Mouse (Mus musculus): ENCODE measurements at regions not wholly inside any gene's neighbourhood (a gene's known extent, or its start where the extent isn't known, plus 50 kb on each side); places are given as distances from the start of the nearest gene placed in this dataset.

- no peak for DNase-seq (ENCODE audit: low read depth, low spot score)
Measured at GRCm38 (mm10) chr10:108034068-108034467, 122.1 kb upstream of the Otogl start.

GRCm38 (mm10) chr10:108033317-108033795 lies 121.4 kb upstream of the Otogl start:
- DNase-seq (ENCODE audit: low read depth, low spot score): no peak

GRCm38 (mm10) chr10:108027506-108027905 lies 115.6 kb upstream of the Otogl start:
- DNase-seq (ENCODE audit: low read depth, low spot score): no peak

- no peak for DNase-seq (ENCODE audit: low read depth, low spot score)
Measured at GRCm38 (mm10) chr10:108024227-108024626, 112.3 kb upstream of the Otogl start.

DNA sequence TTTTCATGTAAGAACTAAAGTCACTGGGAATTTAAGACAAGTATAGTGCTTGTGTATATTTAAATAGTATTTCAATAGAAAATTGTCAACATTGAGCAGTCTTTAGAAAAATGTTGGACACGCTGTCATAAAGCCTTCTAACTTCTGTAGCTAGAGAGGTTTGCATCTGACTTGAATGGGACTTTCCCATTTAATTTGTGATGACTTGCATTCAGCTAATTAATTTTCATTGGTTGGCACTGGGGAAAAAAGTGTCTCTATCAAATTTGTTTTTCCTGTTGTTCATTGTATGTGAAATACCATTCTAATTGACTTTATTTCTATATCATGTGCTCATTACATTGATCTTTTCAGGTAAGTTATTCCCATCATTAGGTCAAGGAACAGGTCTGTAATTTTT lies 104.6 kb upstream of the Otogl start:
- DNase-seq (ENCODE audit: low read depth, low spot score): no peak

- DNase-seq (ENCODE audit: low read depth, low spot score): no peak
Measured at GRCm38 (mm10) chr10:107994836-107995585, 83.1 kb upstream of the Otogl start.

- DNase-seq (ENCODE audit: low read depth, low spot score): peak; percentile 6
Measured at GRCm38 (mm10) chr10:107992621-107993020, 80.7 kb upstream of the Otogl start.

DNA sequence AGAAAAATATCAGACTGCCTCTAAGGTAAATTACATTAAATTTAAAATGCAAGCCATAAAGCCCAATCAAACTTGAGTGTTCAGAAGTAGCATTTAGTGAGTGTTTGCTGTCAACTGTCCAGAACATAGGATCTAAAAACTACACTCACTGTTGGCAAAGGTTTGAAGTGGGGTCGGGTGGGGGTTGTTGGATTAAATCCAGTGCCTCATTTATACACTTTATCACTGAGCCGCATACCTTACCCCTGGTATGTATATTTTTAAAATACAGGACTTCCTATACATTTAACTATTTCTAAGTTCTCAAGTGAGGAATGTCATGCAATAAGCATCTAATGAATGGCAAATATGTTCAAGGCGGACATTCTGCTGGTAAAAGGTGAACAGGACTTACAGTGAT lies 78.6 kb upstream of the Otogl start:
- DNase-seq (ENCODE audit: low read depth, low spot score): no peak

- no peak for DNase-seq (ENCODE audit: low read depth, low spot score)
Measured at GRCm38 (mm10) chr10:107989913-107990312, 78.0 kb upstream of the Otogl start.

GRCm38 (mm10) chr10:107982632-107983031 lies 70.7 kb upstream of the Otogl start:
- no peak for DNase-seq (ENCODE audit: low read depth, low spot score)

DNA sequence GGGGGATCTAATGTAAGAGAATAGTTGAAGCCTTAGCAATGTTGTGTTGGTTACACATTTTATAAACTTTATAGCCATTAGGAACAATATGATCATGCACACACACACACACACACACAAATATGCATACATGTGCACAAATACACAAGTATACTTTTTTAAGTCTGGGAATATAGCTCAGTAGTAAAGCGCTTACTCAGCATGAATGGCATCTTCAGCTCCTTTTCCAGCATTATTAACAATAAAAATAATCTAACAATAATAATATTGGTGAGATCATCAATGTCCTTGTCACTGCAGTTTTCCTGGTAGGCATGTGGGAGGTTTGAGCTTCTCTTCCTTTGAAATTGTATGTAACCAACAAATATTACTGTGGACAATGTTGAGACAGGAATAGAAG lies 70.1 kb upstream of the Otogl start:
- DNase-seq (ENCODE audit: low read depth, low spot score): no peak

DNA sequence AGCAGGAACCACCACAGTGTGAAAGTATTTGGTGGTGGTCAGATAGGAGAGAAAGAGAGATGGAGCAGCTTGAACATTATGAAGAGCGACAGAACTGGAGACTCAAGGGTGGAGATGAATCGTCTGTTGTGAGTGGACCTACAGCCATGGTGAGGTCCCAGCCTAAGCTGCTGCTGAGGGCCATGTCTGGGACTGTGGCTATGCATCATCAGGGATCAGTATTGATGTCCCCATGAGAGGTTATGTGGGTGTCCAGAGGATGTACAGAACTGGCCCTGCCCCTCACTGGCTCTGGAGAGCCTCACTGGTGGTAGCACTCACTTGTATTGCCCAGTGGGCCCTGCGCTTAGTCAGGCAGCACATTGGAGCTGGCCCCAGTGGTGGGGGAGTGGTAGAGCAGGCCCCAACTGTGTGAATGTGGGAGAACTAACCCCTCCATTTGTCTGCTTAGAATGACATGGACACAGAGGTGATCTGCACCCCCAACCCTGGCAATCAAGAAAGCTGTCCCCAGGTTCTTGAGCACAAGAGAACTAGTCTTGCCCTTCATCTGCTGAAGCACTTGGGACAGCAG lies 64.5 kb upstream of the Otogl start:
- no peak for DNase-seq (ENCODE audit: low read depth, low spot score)

GRCm38 (mm10) chr10:107971748-107972147 lies 59.8 kb upstream of the Otogl start:
- no peak for DNase-seq (ENCODE audit: low read depth, low spot score)

GRCm38 (mm10) chr10:107966996-107967395 lies 55.1 kb upstream of the Otogl start:
- no peak for DNase-seq (ENCODE audit: low read depth, low spot score)

DNA sequence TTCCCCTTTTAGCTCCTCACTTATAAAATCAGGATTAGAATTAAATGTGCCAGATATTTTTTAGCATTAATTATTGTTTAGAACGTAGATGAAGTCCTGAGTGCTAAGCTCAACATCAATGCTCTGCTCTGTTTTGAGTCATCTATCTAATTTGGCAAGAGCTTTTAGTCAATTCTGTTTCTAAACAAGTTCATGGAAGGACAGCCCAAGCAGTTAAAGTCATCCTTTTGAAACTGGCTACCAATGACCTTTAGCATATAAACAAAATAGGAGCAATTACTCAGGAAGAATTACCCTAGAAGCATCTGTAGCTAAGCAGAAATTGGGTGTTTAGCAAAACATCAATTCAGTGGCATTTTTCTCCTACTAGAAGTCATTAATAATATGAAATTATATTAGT lies 52.1 kb upstream of the Otogl start:
- no peak for DNase-seq (ENCODE audit: low read depth, low spot score)

- DNase-seq (ENCODE audit: low read depth, low spot score): no peak
Measured at GRCm38 (mm10) chr10:107962130-107962529, 50.2 kb upstream of the Otogl start.
